Mouse (Mus musculus) lung, postnatal 0 days (tissue): Measurements from ENCODE around the gene Vstm2l.

Experiments
- CTCF ChIP-seq: IDR thresholded peaks from 2 replicates; pipeline ENCODE4 v1.5.1; 2016; ENCODE audit warnings: antibody characterized with exemption, mild to moderate bottlenecking
- EP300 ChIP-seq: IDR thresholded peaks from 2 replicates; pipeline ENCODE4 v1.6.1; 2016; ENCODE audit warnings: antibody characterized with exemption, mild to moderate bottlenecking, control low read depth

DNA sequence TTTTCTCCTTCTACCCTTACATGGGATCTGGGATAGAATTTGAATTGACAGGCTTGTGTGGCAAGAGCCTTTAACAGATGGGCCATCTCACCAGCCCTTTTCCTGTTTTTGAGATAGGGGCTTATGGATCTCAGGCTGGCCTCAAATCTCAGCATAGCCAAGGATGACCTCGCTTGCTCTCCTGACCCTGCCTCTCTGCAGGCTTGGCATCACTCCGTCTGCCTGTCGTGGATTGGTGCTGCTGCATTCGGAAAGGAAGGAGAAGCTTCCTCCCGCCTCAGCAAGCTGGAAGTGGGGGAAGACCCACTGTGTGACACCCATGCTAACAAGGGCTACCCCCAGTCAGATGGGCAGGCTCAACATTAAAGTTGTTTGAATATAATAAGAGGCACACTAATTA is 64.8 kb downstream of the Vstm2l start:
- TF ChIP-seq EP300 (no peak), CTCF (no peak)
